In genomic region chr7:80299568-80299967, GRCm38 (mm10) we compare ENCODE assay signal across 28 mouse cellular contexts. TPM values are rescaled to one million over a fixed set of nuclear protein-coding genes. Genes with fewer than 3 reads are reported as not detected.
DNase-seq lines count a peak whose midpoint lies in the region; ATAC-seq and TF ChIP-seq lines count a peak whose summit lies in the region.
"Had no signal": no experiment of that assay in that cellular context is flagged by ENCODE, and none has a peak within 500 bp of the region (broad histone marks: within the 10 kb centered on the region; RNA-seq: fewer than 3 reads in every experiment).

No protein-coding gene starts in this region.

- H3K27ac ChIP-seq in bone marrow macrophage, adult 2 months (ENCODE audit: insufficient read depth, low read depth, low read length): no peak overlapping the region
- H3K27ac ChIP-seq in kidney, embryonic 16.5 days (ENCODE audit: low read length): no peak overlapping the region
- H3K27ac ChIP-seq: forebrain, embryonic 12.5 days; hindbrain, embryonic 10.5 days; hindbrain, postnatal 0 days; kidney, embryonic 15.5 days; macrophage; midbrain, embryonic 12.5 days; neural tube, embryonic 12.5 days had no signal

- no peak for ATAC-seq in erythroblast, adult 5-6 weeks (replicated peaks; ENCODE audit: low FRiP score, poor library complexity, severe bottlenecking)
- peak; percentile 70 for ATAC-seq in CD4-positive, CD25-positive, alpha-beta regulatory T cell, adult 4 months
- no peak for ATAC-seq in kidney, embryonic 16.5 days (ENCODE audit: low FRiP score, low TSS enrichment)
- ATAC-seq: hindbrain, postnatal 0 days; lung, postnatal 0 days; Patski had no signal

- H3K4me1 ChIP-seq in erythroblast, embryonic 14.5 days (ENCODE audit: control insufficient read depth): peaks cover 41% of the 10 kb centered on the region
- H3K4me1 ChIP-seq in bone marrow macrophage, adult 2 months (ENCODE audit: control insufficient read depth, insufficient read depth, low read length): peaks cover 27% of the 10 kb centered on the region
- peaks cover 23% of the 10 kb centered on the region for H3K4me1 ChIP-seq in kidney, embryonic 16.5 days (ENCODE audit: insufficient read depth, low read length)

- DNase-seq in 3134 (ENCODE audit: extremely low read depth, insufficient read length, low spot score): peak; percentile 56
- no peak for DNase-seq in urinary bladder, postnatal 4 days (ENCODE audit: low spot score in 2 of 2)
- no peak for DNase-seq in urinary bladder, postnatal 25 days (ENCODE audit: low spot score)
- DNase-seq: adrenal gland, postnatal 14 days; B cell, adult 2 months; cerebellum, adult 11 months; cerebellum, postnatal 10 days; heart, postnatal 10 days; kidney, adult 11 months; kidney, postnatal 4 days; layer of hippocampus, adult 9-11 months; right cerebral cortex, postnatal 25 days; thymus, postnatal 25 days had no signal

- TF ChIP-seq CTCF in bone marrow macrophage, adult 2 months (IDR thresholded peaks at IDR 0.05; ENCODE audit: low read depth, low read length): no peak

- no peak overlapping the region for H3K9ac ChIP-seq in kidney, embryonic 16.5 days (replicated peaks; ENCODE audit: low read length)
- H3K9ac ChIP-seq: forebrain, embryonic 12.5 days; heart, embryonic 12.5 days; kidney, embryonic 15.5 days; midbrain, embryonic 12.5 days; neural tube, embryonic 12.5 days had no signal

- peaks cover 94% of the 10 kb centered on the region for H3K36me3 ChIP-seq in erythroblast, embryonic 14.5 days (ENCODE audit: control insufficient read depth)
- H3K36me3 ChIP-seq in kidney, embryonic 16.5 days (ENCODE audit: insufficient read depth, low read length): peaks cover 44% of the 10 kb centered on the region

- H3K4me3 ChIP-seq in erythroblast, embryonic 14.5 days (replicated peaks): peak overlapping the region; percentile 10
- H3K4me3 ChIP-seq in bone marrow macrophage, adult 2 months (ENCODE audit: insufficient read depth, low read length): 0 out of 2 replicates have a peak overlapping the region, but pooled peaks have one; percentile 2
- no peak overlapping the region for H3K4me3 ChIP-seq in kidney, embryonic 16.5 days (ENCODE audit: low read length)
- H3K4me3 ChIP-seq: forebrain, embryonic 12.5 days; heart, embryonic 12.5 days; hindbrain, embryonic 10.5 days; kidney, embryonic 15.5 days; midbrain, embryonic 12.5 days; neural tube, embryonic 12.5 days had no signal

- 97% methylated on average over 3 of the region's 3 CpGs for WGBS in kidney, embryonic 16.5 days

- H3K4me2 ChIP-seq in kidney, embryonic 16.5 days (replicated peaks; ENCODE audit: low read depth, low read length): no peak overlapping the region
- H3K4me2 ChIP-seq: forebrain, embryonic 12.5 days; heart, embryonic 12.5 days; kidney, embryonic 15.5 days; midbrain, embryonic 12.5 days; neural tube, embryonic 12.5 days had no signal

- H3K9me3 ChIP-seq in erythroblast, embryonic 14.5 days (ENCODE audit: control insufficient read depth, low read length): no peaks in the 10 kb centered on the region
- H3K9me3 ChIP-seq in kidney, embryonic 16.5 days (ENCODE audit: low read length): no peaks in the 10 kb centered on the region
- H3K9me3 ChIP-seq: forebrain, embryonic 12.5 days; heart, embryonic 12.5 days; hindbrain, embryonic 10.5 days; kidney, embryonic 15.5 days; midbrain, embryonic 12.5 days; neural tube, embryonic 12.5 days had no signal

- H3K27me3 ChIP-seq in erythroblast, embryonic 14.5 days (ENCODE audit: control insufficient read depth): no peaks in the 10 kb centered on the region
- no peaks in the 10 kb centered on the region for H3K27me3 ChIP-seq in kidney, embryonic 16.5 days (ENCODE audit: insufficient read depth, low read length)
- H3K27me3 ChIP-seq: forebrain, embryonic 12.5 days; heart, embryonic 12.5 days; kidney, embryonic 15.5 days; midbrain, embryonic 12.5 days; neural tube, embryonic 12.5 days; Patski had no signal

- TF ChIP-seq POLR2A in bone marrow macrophage, adult 2 months (IDR thresholded peaks at IDR 0.05; ENCODE audit: borderline replicate concordance, low read depth, low read length): no peak

RNA-seq across cellular contexts. Expression of gene Prc1, which starts 5.3 kb away (rescaled TPM):
- polyA plus RNA-seq in erythroblast, embryonic 14.5 days (2012): 3.0 and 4.6 TPM in 2 replicates
- 59.4 and 74.7 TPM in 2 replicates for total RNA-seq in erythroblast, adult 5-6 weeks (2015; ENCODE audit: low replicate concordance)
- 188 and 334 TPM in 2 replicates for total RNA-seq in erythroblast, adult 5-6 weeks (2017; ENCODE audit: low replicate concordance)
- 10 to 100 TPM; 16.9 to 30.3 TPM for polyA plus RNA-seq in CD4-positive, CD25-positive, alpha-beta regulatory T cell, adult 4 months (2017; shearing (Covaris generic))
- 66.9 and 68.7 TPM in 2 replicates for polyA plus RNA-seq in bone marrow macrophage, adult 2 months (2012; ENCODE audit: insufficient read depth, insufficient read length, missing spikeins)
- 146 and 151 TPM in 2 replicates for polyA plus RNA-seq in kidney, embryonic 16.5 days (2015; fragmentation: Nextera tagmentation; extraction: Ambion mirVana)

RNA-seq across cellular contexts. Expression of gene Rccd1, which starts 24.7 kb away (rescaled TPM):
- polyA plus RNA-seq in erythroblast, embryonic 14.5 days (2012): 0.21 and 0.34 TPM in 2 replicates
- 2.5 and 18.8 TPM in 2 replicates for total RNA-seq in erythroblast, adult 5-6 weeks (2015; ENCODE audit: low replicate concordance)
- total RNA-seq in erythroblast, adult 5-6 weeks (2017; ENCODE audit: low replicate concordance): 0.98 and 4.4 TPM in 2 replicates
- polyA plus RNA-seq in CD4-positive, CD25-positive, alpha-beta regulatory T cell, adult 4 months (2017; shearing (Covaris generic)): 1 to 10 TPM; 6.0 to 6.1 TPM
- 5.5 and 6.8 TPM in 2 replicates for polyA plus RNA-seq in bone marrow macrophage, adult 2 months (2012; ENCODE audit: insufficient read depth, insufficient read length, missing spikeins)
- 7.8 and 11.6 TPM in 2 replicates for polyA plus RNA-seq in kidney, embryonic 16.5 days (2015; fragmentation: Nextera tagmentation; extraction: Ambion mirVana)

RNA-seq across cellular contexts. Expression of gene Vps33b, which starts 30.1 kb away (rescaled TPM):
- polyA plus RNA-seq in erythroblast, embryonic 14.5 days (2012): 0.13 and 0.14 TPM in 2 replicates
- 3.8 and 12.7 TPM in 2 replicates for total RNA-seq in erythroblast, adult 5-6 weeks (2015; ENCODE audit: low replicate concordance)
- total RNA-seq in erythroblast, adult 5-6 weeks (2017; ENCODE audit: low replicate concordance): 4.9 and 7.5 TPM in 2 replicates
- polyA plus RNA-seq in CD4-positive, CD25-positive, alpha-beta regulatory T cell, adult 4 months (2017; shearing (Covaris generic)): 10 to 100 TPM; 28.9 to 44.3 TPM
- polyA plus RNA-seq in bone marrow macrophage, adult 2 months (2012; ENCODE audit: insufficient read depth, insufficient read length, missing spikeins): 12.9 and 13.5 TPM in 2 replicates
- polyA plus RNA-seq in kidney, embryonic 16.5 days (2015; fragmentation: Nextera tagmentation; extraction: Ambion mirVana): 11.4 and 17.0 TPM in 2 replicates

RNA-seq across cellular contexts. Expression of gene Ngrn, which starts 38.6 kb away (rescaled TPM):
- polyA plus RNA-seq in erythroblast, embryonic 14.5 days (2012): 2.9 and 4.1 TPM in 2 replicates
- total RNA-seq in erythroblast, adult 5-6 weeks (2015; ENCODE audit: low replicate concordance): 5.2 and 7.7 TPM in 2 replicates
- 5.6 and 9.9 TPM in 2 replicates for total RNA-seq in erythroblast, adult 5-6 weeks (2017; ENCODE audit: low replicate concordance)
- polyA plus RNA-seq in CD4-positive, CD25-positive, alpha-beta regulatory T cell, adult 4 months (2017; shearing (Covaris generic)): 10 to 100 TPM; 28.9 to 34.0 TPM
- polyA plus RNA-seq in bone marrow macrophage, adult 2 months (2012; ENCODE audit: insufficient read depth, insufficient read length, missing spikeins): 23.2 and 24.0 TPM in 2 replicates
- polyA plus RNA-seq in kidney, embryonic 16.5 days (2015; fragmentation: Nextera tagmentation; extraction: Ambion mirVana): 51.7 and 51.9 TPM in 2 replicates

RNA-seq across cellular contexts. Expression of gene Unc45a, which starts 41.2 kb away (rescaled TPM):
- 1.5 and 2.7 TPM in 2 replicates for polyA plus RNA-seq in erythroblast, embryonic 14.5 days (2012)
- total RNA-seq in erythroblast, adult 5-6 weeks (2015; ENCODE audit: low replicate concordance): 1.5 and 4.2 TPM in 2 replicates
- 4.2 and 4.8 TPM in 2 replicates for total RNA-seq in erythroblast, adult 5-6 weeks (2017; ENCODE audit: low replicate concordance)
- polyA plus RNA-seq in CD4-positive, CD25-positive, alpha-beta regulatory T cell, adult 4 months (2017; shearing (Covaris generic)): 10 to 100 TPM; 38.1 to 79.1 TPM
- 13.3 and 17.6 TPM in 2 replicates for polyA plus RNA-seq in bone marrow macrophage, adult 2 months (2012; ENCODE audit: insufficient read depth, insufficient read length, missing spikeins)
- polyA plus RNA-seq in kidney, embryonic 16.5 days (2015; fragmentation: Nextera tagmentation; extraction: Ambion mirVana): 46.5 and 48.2 TPM in 2 replicates

Comparison
In these comparisons a context has a peak if more than half of its experiments do, and no peak if none do; other contexts are left out.
1. RNA of gene Vps33b, which starts 30.1 kb away (polyA plus RNA-seq): 28.9 to 44.3 TPM in CD4-positive, CD25-positive, alpha-beta regulatory T cell, adult 4 months, 12.9 to 13.5 TPM in bone marrow macrophage, adult 2 months and 11.4 to 17.0 TPM in kidney, embryonic 16.5 days; 0.13 to 0.14 TPM in erythroblast, embryonic 14.5 days; every median in the first group is over 10 times any median in the second.